Mouse (Mus musculus): ENCODE measurements around the gene Olfr309. TPM values are rescaled to one million over a fixed set of nuclear protein-coding genes. Genes with fewer than 3 reads are reported as not detected.
"Not testable (repeated sequence)": the region's sequence is repeated elsewhere in the genome, so short reads cannot be mapped to it uniquely, and the experiment has no call there.

Gene Olfr309
- not detected in 2 replicates for total RNA-seq (2014; fragmentation: Nextera tagmentation)
- total RNA-seq (2017): not detected in 2 replicates

GRCm38 (mm10) chr7:86313608-86314007, at the start of gene Olfr309:
TSS of gene Olfr309 (minus strand) at chr7:86313708.
- ATAC-seq (replicated peaks; ENCODE audit: poor library complexity, severe bottlenecking): no peak

- ATAC-seq (replicated peaks; ENCODE audit: poor library complexity, severe bottlenecking): not testable (repeated sequence)
These were observed 32.8 kb upstream of the Olfr309 start for GRCm38 (mm10) chr7:86346296-86346695.

GRCm38 (mm10) chr7:86344253-86344652, 30.7 kb upstream of the Olfr309 start:
- ATAC-seq (replicated peaks; ENCODE audit: poor library complexity, severe bottlenecking): no peak

GRCm38 (mm10) chr7:86342881-86343565, 29.5 kb upstream of the Olfr309 start:
- no peak for ATAC-seq (replicated peaks; ENCODE audit: poor library complexity, severe bottlenecking)

GRCm38 (mm10) chr7:86337486-86337885, 24.0 kb upstream of the Olfr309 start, which contains the start of gene Olfr307:
TSS of gene Olfr307 (minus strand) at chr7:86337586.
- ATAC-seq (replicated peaks; ENCODE audit: poor library complexity, severe bottlenecking): no peak

- no peak for ATAC-seq (replicated peaks; ENCODE audit: poor library complexity, severe bottlenecking)
These were observed 12.0 kb upstream of the Olfr309 start, which contains the start of gene Olfr308 for GRCm38 (mm10) chr7:86325530-86325929. TSS of gene Olfr308 (minus strand) at chr7:86325630.

GRCm38 (mm10) chr7:86321323-86321722, 7.8 kb upstream of the Olfr309 start:
- no peak for ATAC-seq (replicated peaks; ENCODE audit: poor library complexity, severe bottlenecking)

- no peak for ATAC-seq (replicated peaks; ENCODE audit: poor library complexity, severe bottlenecking)
These were observed 36.4 kb downstream of the Olfr309 start, which contains the start of gene Olfr310 for GRCm38 (mm10) chr7:86277072-86277471. TSS of gene Olfr310 (minus strand) at chr7:86277172.

Other genes with a start within 250 kb of the Olfr309 start
- not detected in 2 replicates for gene Vmn2r75, start 141.9 kb downstream of the Olfr309 start, total RNA-seq (2014; fragmentation: Nextera tagmentation)
- not detected in 2 replicates for gene Vmn2r75, start 141.9 kb downstream of the Olfr309 start, total RNA-seq (2017)
- gene Vmn2r76, start 67.4 kb downstream of the Olfr309 start, total RNA-seq (2014; fragmentation: Nextera tagmentation): not detected in 2 replicates
- gene Vmn2r76, start 67.4 kb downstream of the Olfr309 start, total RNA-seq (2017): not detected in 2 replicates
- not detected in 2 replicates for gene Olfr310, start 36.5 kb downstream of the Olfr309 start, total RNA-seq (2014; fragmentation: Nextera tagmentation)
- gene Olfr310, start 36.5 kb downstream of the Olfr309 start, total RNA-seq (2017): not detected in 2 replicates
- gene Olfr308, start 11.9 kb upstream of the Olfr309 start, total RNA-seq (2014; fragmentation: Nextera tagmentation): not detected in 2 replicates
- gene Olfr308, start 11.9 kb upstream of the Olfr309 start, total RNA-seq (2017): not detected in 2 replicates
- not detected in 2 replicates for gene Olfr307, start 23.9 kb upstream of the Olfr309 start, total RNA-seq (2014; fragmentation: Nextera tagmentation)
- not detected in 2 replicates for gene Olfr307, start 23.9 kb upstream of the Olfr309 start, total RNA-seq (2017)
- not detected in 2 replicates for gene Olfr305, start 53.2 kb upstream of the Olfr309 start, total RNA-seq (2014; fragmentation: Nextera tagmentation)
- not detected in 2 replicates for gene Olfr305, start 53.2 kb upstream of the Olfr309 start, total RNA-seq (2017)
- not detected in 2 replicates for gene Olfr304, start 73.0 kb upstream of the Olfr309 start, total RNA-seq (2014; fragmentation: Nextera tagmentation)
- gene Olfr304, start 73.0 kb upstream of the Olfr309 start, total RNA-seq (2017): not detected in 2 replicates
- gene Olfr303, start 84.1 kb upstream of the Olfr309 start, total RNA-seq (2014; fragmentation: Nextera tagmentation): not detected in 2 replicates
- not detected in 2 replicates for gene Olfr303, start 84.1 kb upstream of the Olfr309 start, total RNA-seq (2017)
- not detected in 2 replicates for gene Olfr301, start 90.1 kb upstream of the Olfr309 start, total RNA-seq (2014; fragmentation: Nextera tagmentation)
- not detected in 2 replicates for gene Olfr301, start 90.1 kb upstream of the Olfr309 start, total RNA-seq (2017)
- not detected in 2 replicates for gene Olfr299, start 146.2 kb upstream of the Olfr309 start, total RNA-seq (2014; fragmentation: Nextera tagmentation)
- gene Olfr299, start 146.2 kb upstream of the Olfr309 start, total RNA-seq (2017): not detected in 2 replicates
- gene Olfr298, start 178.8 kb upstream of the Olfr309 start, total RNA-seq (2014; fragmentation: Nextera tagmentation): not detected in 2 replicates
- gene Olfr298, start 178.8 kb upstream of the Olfr309 start, total RNA-seq (2017): not detected in 2 replicates
- gene Olfr297, start 206.3 kb upstream of the Olfr309 start, total RNA-seq (2014; fragmentation: Nextera tagmentation): not detected in 2 replicates
- not detected in 2 replicates for gene Olfr297, start 206.3 kb upstream of the Olfr309 start, total RNA-seq (2017)

Measured in granulocyte monocyte progenitor cell, adult 5-6 weeks (primary cell).